16 mouse cellular contexts compared by ENCODE assay signal in genomic region chr13:96748109-96748845, GRCm38 (mm10). TPM values are rescaled to one million over a fixed set of nuclear protein-coding genes. Genes with fewer than 3 reads are reported as not detected.
"Had no signal": no experiment of that assay in that cellular context is flagged by ENCODE, and none has a peak within 500 bp of the region (broad histone marks: within the 10 kb centered on the region; RNA-seq: fewer than 3 reads in every experiment).

TSS of gene Ankrd31 (plus strand) at chr13:96748272.

- H3K27ac ChIP-seq: kidney, embryonic 15.5 days; limb, embryonic 13.5 days; midbrain, embryonic 15.5 days; neural tube, embryonic 12.5 days; stomach, postnatal 0 days had no signal

- H3K9me3 ChIP-seq: kidney, embryonic 15.5 days; limb, embryonic 13.5 days; midbrain, embryonic 15.5 days; neural tube, embryonic 12.5 days had no signal

- H3K9ac ChIP-seq: kidney, embryonic 15.5 days; limb, embryonic 13.5 days; lung, embryonic 14.5 days; midbrain, embryonic 15.5 days; neural tube, embryonic 12.5 days had no signal

- DNase-seq: kidney, adult 2 months; kidney, postnatal 36 days; lung, embryonic 14.5 days; lung, postnatal 10 days; lung, postnatal 4 days; right cerebral cortex, postnatal 14 days; thymus, postnatal 36 days had no signal

- H3K27me3 ChIP-seq: kidney, embryonic 15.5 days; limb, embryonic 13.5 days; megakaryocyte, embryonic 14.5 days; midbrain, embryonic 15.5 days; neural tube, embryonic 12.5 days had no signal

- H3K4me3 ChIP-seq: kidney, embryonic 15.5 days; limb, embryonic 13.5 days; megakaryocyte, embryonic 14.5 days; midbrain, embryonic 15.5 days; neural tube, embryonic 12.5 days had no signal

- H3K4me1 ChIP-seq: kidney, embryonic 15.5 days; limb, embryonic 13.5 days; midbrain, embryonic 15.5 days; neural tube, embryonic 12.5 days had no signal

- H3K36me3 ChIP-seq: kidney, embryonic 15.5 days; limb, embryonic 13.5 days; midbrain, embryonic 15.5 days; neural tube, embryonic 12.5 days had no signal

RNA-seq across cellular contexts. Expression of gene Ankrd31, which starts in this region (rescaled TPM):
- polyA plus RNA-seq: kidney, adult 2 months; kidney, embryonic 15.5 days; limb, embryonic 13.5 days; liver, adult 2 months; lung, embryonic 14.5 days; neural tube, embryonic 12.5 days; small intestine, adult 2 months; stomach, postnatal 0 days; thymus, postnatal 0 days had no signal
